Mouse (Mus musculus) kidney, adult 2 months (tissue): ENCODE results near the gene Tcl1b1.
"Not testable (repeated sequence)": the region's sequence is repeated elsewhere in the genome, so short reads cannot be mapped to it uniquely, and the experiment has no call there.

Experiments used
- CTCF ChIP-seq: fragments of 200-500 bp; conservative IDR thresholded peaks from 2 replicates; pipeline ENCODE4 v1.5.1; 2011; ENCODE audit warnings: low read depth, mild to moderate bottlenecking, control low read depth, low read length, moderate library complexity, mixed read lengths; ENCODE audit not compliant: insufficient read depth, insufficient read length
- POLR2A ChIP-seq: fragments of 200-500 bp; IDR thresholded peaks from one replicate; pipeline ENCODE4 v1.6.1; 2011; ENCODE audit warnings: low read depth, low read length, control low read depth

DNA sequence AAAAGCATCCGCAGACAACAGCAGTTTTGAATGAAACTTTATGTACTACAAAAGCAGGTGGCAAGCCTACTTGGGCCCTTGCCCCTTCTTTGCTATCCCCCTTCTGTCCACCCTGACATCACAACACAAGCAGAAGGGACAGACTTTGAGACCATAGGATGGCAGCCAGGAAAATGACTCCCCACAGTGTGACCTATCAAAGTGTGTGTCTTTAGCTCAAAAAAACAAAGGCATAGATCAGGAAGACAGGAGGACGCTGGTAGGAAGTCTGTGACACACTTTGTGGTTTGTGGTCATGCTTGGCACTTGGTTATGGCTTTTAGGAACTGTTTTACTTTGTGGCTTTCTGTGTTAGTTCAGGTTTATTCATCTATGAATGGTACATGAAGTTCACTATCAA lies 25.3 kb upstream of the Tcl1b1 start:
- TF ChIP-seq CTCF, POLR2A: not testable (repeated sequence)
